Mouse (Mus musculus): ENCODE results near the gene Igfbp7. TPM values are rescaled to one million over a fixed set of nuclear protein-coding genes. Genes with fewer than 3 reads are reported as not detected.
"Not testable (repeated sequence)": the region's sequence is repeated elsewhere in the genome, so short reads cannot be mapped to it uniquely, and the experiment has no call there.

The Igfbp7 gene
- polyA plus RNA-seq, 1 experiment from 2014 or later = 80.4 TPM

DNA sequence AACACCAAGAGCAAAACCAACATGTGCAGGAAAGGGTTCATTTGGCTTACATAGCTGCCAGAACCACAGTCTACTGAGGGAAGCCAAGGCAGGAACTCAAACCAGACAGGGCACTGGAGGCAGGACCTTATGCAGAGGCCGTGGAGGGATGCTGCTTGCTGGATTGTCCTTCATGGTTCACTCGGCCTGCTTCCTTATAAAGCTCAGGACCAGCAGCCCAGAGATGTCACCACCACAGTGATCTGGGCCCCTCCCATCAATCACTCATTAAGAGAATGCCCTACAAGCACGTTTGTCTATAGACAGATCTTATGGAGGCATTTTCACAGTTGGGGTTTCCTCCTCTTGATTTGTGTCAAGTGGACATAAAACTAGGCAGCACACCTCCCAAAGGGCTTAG, 25.3 kb upstream of the Igfbp7 start:
- WGBS = 60% methylated on average over 3 of the region's 3 CpGs
- no peak overlapping the region for H3K4me2 ChIP-seq (replicated peaks)
- H3K4me3 ChIP-seq (replicated peaks; ENCODE audit: low read length) = no peak overlapping the region
- no peaks in the 10 kb centered on the region for H3K27me3 ChIP-seq (ENCODE audit: control insufficient read depth, insufficient read depth, low read length)
- no peak overlapping the region for H3K9ac ChIP-seq
- H3K27ac ChIP-seq = no peak overlapping the region
- DNase-seq (ENCODE audit: low spot score) (no peak), ATAC-seq (ENCODE audit: low FRiP score) (no peak)
- H3K4me1 ChIP-seq (replicated peaks; ENCODE audit: control insufficient read depth, insufficient read depth, low read length) = no peaks in the 10 kb centered on the region
- H3K36me3 ChIP-seq (replicated peaks; ENCODE audit: control insufficient read depth, insufficient read depth) = no peaks in the 10 kb centered on the region
- H3K9me3 ChIP-seq (ENCODE audit: control insufficient read depth, low read length) = no peaks in the 10 kb centered on the region

DNA sequence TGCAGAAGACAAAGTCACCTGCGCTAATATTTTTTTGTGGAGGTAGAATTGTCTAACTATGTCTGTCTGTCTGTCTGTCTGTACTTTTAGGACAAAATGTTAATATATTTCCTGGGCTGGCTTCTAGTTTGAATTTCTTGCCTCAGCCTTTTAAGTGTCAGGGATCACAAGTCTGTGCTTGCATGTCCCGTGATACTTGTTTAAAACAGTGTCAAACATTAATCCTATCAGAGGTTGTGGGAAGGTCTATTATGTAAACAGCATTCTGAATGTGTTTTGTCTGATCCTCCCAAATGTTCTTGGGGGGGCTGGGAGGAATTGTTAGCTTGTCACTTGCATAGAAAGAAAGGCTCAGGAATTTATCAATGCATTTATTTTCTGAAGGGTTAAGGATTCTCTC, 24.6 kb upstream of the Igfbp7 start:
- H3K9ac ChIP-seq = no peak overlapping the region
- 71% methylated on average over 2 of the region's 2 CpGs for WGBS
- H3K36me3 ChIP-seq (replicated peaks; ENCODE audit: control insufficient read depth, insufficient read depth) = no peaks in the 10 kb centered on the region
- H3K9me3 ChIP-seq (ENCODE audit: control insufficient read depth, low read length) = no peaks in the 10 kb centered on the region
- H3K27me3 ChIP-seq (ENCODE audit: control insufficient read depth, insufficient read depth, low read length) = no peaks in the 10 kb centered on the region
- DNase-seq (ENCODE audit: low spot score) (no peak), ATAC-seq (ENCODE audit: low FRiP score) (no peak)
- H3K27ac ChIP-seq = no peak overlapping the region
- H3K4me3 ChIP-seq (replicated peaks; ENCODE audit: low read length) = no peak overlapping the region
- H3K4me2 ChIP-seq (replicated peaks) = no peak overlapping the region
- no peaks in the 10 kb centered on the region for H3K4me1 ChIP-seq (replicated peaks; ENCODE audit: control insufficient read depth, insufficient read depth, low read length)

DNA sequence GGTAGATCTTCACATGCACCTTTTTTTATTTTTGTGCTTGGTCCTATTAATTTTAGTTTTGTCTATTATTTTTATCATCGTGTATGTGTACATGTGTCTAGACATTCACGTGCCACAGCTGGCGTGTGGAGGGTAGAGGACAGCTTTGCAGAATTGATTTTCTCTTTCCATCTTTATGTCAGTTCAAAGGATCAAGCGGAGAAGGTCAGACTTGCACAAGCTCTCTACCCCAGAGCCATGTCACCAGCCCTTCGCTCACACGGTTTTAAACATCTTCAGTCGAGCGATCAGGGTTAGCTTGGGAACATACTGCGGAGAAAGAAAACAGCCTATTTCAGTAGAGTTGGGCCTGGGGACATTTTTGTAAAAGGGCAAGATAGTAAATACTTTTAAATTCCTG, 23.2 kb upstream of the Igfbp7 start:
- no peak for DNase-seq (ENCODE audit: low spot score)
- Histone ChIP-seq H3K27ac (no peak overlapping the region), H3K4me3 (replicated peaks; ENCODE audit: low read length) (no peak overlapping the region), H3K9ac (no peak overlapping the region), H3K27me3 (ENCODE audit: control insufficient read depth, insufficient read depth, low read length) (no peaks in the 10 kb centered on the region), H3K9me3 (ENCODE audit: control insufficient read depth, low read length) (no peaks in the 10 kb centered on the region), H3K36me3 (replicated peaks; ENCODE audit: control insufficient read depth, insufficient read depth) (no peaks in the 10 kb centered on the region), H3K4me2 (replicated peaks) (no peak overlapping the region), H3K4me1 (replicated peaks; ENCODE audit: control insufficient read depth, insufficient read depth, low read length) (no peaks in the 10 kb centered on the region)
- no peak for ATAC-seq (ENCODE audit: low FRiP score)
- 70% methylated on average over 9 of the region's 9 CpGs for WGBS

DNA sequence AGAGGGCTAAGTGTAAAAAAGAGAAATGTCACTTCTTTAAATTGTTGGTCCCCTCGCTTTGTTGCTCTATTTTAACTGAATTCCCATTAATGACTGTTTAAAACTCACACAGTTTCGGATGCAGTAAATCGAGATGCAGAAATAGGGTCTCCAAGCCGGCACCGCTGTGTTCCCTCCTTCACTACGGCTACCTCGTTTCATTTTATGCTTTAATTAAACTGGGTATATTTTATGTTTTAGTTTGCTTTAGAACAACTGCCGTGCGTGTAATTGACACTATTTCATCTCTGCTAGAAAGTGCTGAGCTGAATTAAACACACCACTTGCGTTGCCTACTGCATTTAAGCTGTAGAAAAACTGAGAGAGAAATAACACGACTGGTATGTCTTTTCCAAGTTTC, 22.6 kb upstream of the Igfbp7 start:
- ATAC-seq (ENCODE audit: low FRiP score) = no peak
- no peak for DNase-seq (ENCODE audit: low spot score)
- Histone ChIP-seq H3K27me3 (ENCODE audit: control insufficient read depth, insufficient read depth, low read length) (no peaks in the 10 kb centered on the region), H3K4me1 (replicated peaks; ENCODE audit: control insufficient read depth, insufficient read depth, low read length) (no peaks in the 10 kb centered on the region), H3K4me2 (replicated peaks) (no peak overlapping the region), H3K36me3 (replicated peaks; ENCODE audit: control insufficient read depth, insufficient read depth) (no peaks in the 10 kb centered on the region), H3K27ac (no peak overlapping the region), H3K9me3 (ENCODE audit: control insufficient read depth, low read length) (no peaks in the 10 kb centered on the region), H3K4me3 (replicated peaks; ENCODE audit: low read length) (no peak overlapping the region), H3K9ac (no peak overlapping the region)
- 73% methylated on average over 11 of the region's 11 CpGs for WGBS

DNA sequence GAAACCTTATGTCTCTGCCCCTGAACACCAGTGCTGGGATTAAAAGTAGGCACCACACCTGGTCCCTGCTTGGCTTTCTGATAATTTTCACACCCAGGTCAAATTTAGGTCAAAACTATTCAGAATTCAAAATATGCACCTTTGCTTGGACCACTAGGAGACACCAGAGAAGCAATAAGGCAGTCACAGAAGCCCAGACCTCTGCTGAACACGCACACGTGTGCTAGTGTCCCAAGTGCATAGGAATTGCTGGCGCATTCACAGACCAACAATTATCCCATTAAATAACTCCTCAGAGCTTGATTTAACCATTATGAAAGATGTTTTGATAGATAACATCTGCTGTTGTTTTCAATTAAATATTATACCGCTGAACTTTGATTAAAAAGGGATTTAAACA, 22.2 kb upstream of the Igfbp7 start:
- DNase-seq (ENCODE audit: low spot score) (no peak), ATAC-seq (ENCODE audit: low FRiP score) (no peak)
- Histone ChIP-seq H3K27ac (no peak overlapping the region), H3K36me3 (replicated peaks; ENCODE audit: control insufficient read depth, insufficient read depth) (no peaks in the 10 kb centered on the region), H3K9me3 (ENCODE audit: control insufficient read depth, low read length) (no peaks in the 10 kb centered on the region), H3K4me1 (replicated peaks; ENCODE audit: control insufficient read depth, insufficient read depth, low read length) (no peaks in the 10 kb centered on the region), H3K4me2 (replicated peaks) (no peak overlapping the region), H3K27me3 (ENCODE audit: control insufficient read depth, insufficient read depth, low read length) (no peaks in the 10 kb centered on the region), H3K9ac (no peak overlapping the region), H3K4me3 (replicated peaks; ENCODE audit: low read length) (no peak overlapping the region)
- WGBS = 71% methylated on average over 4 of the region's 4 CpGs

DNA sequence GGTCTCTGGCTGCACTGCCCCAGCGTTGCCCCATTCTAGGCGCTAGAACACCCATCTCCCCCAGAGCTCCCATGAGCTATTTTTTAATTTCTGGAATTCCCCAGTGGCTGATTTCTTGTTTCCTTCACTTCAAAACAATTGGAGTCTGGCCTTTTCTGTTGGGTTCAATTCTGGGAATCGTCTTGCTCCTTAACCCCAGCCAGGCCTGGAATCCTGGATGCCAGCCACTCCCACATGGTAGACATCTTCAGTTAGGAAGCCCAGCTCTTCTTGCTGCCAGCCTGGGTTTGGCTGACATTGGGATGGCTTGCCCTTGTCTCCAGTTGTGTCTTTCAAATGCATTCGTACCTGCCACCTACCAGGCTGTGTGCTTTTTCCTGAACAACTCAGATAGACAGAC, 20.7 kb upstream of the Igfbp7 start:
- 81% methylated on average over 4 of the region's 4 CpGs for WGBS
- DNase-seq (ENCODE audit: low spot score) = no peak
- H3K4me1 ChIP-seq (replicated peaks; ENCODE audit: control insufficient read depth, insufficient read depth, low read length) = no peaks in the 10 kb centered on the region

DNA sequence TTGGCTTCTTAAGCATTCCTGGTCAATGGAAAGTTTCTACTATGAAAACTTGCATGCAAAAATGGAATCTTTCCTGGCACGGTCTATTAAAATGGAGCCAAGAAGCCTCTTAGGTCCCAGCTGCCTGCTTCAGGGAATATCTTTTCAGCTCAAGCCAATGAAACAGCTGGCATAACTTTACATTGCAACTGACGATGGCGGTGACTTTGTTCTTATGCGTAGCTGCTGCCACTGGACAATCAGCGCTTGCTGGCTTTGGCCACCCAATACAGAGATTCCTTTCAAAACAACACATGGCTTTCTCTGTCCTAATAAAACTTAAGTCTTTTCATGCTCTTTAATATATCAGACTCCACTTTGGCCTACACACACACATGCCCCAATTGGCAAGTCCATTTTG, 20.1 kb upstream of the Igfbp7 start:
- H3K9ac ChIP-seq = no peak overlapping the region
- H3K27me3 ChIP-seq (ENCODE audit: control insufficient read depth, insufficient read depth, low read length) = no peaks in the 10 kb centered on the region
- no peaks in the 10 kb centered on the region for H3K4me1 ChIP-seq (replicated peaks; ENCODE audit: control insufficient read depth, insufficient read depth, low read length)
- no peak overlapping the region for H3K27ac ChIP-seq
- no peak overlapping the region for H3K4me2 ChIP-seq (replicated peaks)
- 86% methylated on average over 5 of the region's 5 CpGs for WGBS
- ATAC-seq (ENCODE audit: low FRiP score) = no peak
- H3K9me3 ChIP-seq (ENCODE audit: control insufficient read depth, low read length) = 0 out of 2 replicates have a peak, but pooled peaks cover 4% of the 10 kb centered on the region
- H3K36me3 ChIP-seq (replicated peaks; ENCODE audit: control insufficient read depth, insufficient read depth) = no peaks in the 10 kb centered on the region
- H3K4me3 ChIP-seq (replicated peaks; ENCODE audit: low read length) = no peak overlapping the region
- no peak for DNase-seq (ENCODE audit: low spot score)

More for the DNA sequence above, 20.7 kb upstream of the Igfbp7 start:
- Histone ChIP-seq H3K27ac (no peak overlapping the region), H3K9ac (no peak overlapping the region), H3K4me3 (replicated peaks; ENCODE audit: low read length) (no peak overlapping the region), H3K4me2 (replicated peaks) (no peak overlapping the region), H3K9me3 (ENCODE audit: control insufficient read depth, low read length) (0 out of 2 replicates have a peak, but pooled peaks cover 4% of the 10 kb centered on the region), H3K36me3 (replicated peaks; ENCODE audit: control insufficient read depth, insufficient read depth) (no peaks in the 10 kb centered on the region), H3K27me3 (ENCODE audit: control insufficient read depth, insufficient read depth, low read length) (no peaks in the 10 kb centered on the region)
- no peak for ATAC-seq (ENCODE audit: low FRiP score)

DNA sequence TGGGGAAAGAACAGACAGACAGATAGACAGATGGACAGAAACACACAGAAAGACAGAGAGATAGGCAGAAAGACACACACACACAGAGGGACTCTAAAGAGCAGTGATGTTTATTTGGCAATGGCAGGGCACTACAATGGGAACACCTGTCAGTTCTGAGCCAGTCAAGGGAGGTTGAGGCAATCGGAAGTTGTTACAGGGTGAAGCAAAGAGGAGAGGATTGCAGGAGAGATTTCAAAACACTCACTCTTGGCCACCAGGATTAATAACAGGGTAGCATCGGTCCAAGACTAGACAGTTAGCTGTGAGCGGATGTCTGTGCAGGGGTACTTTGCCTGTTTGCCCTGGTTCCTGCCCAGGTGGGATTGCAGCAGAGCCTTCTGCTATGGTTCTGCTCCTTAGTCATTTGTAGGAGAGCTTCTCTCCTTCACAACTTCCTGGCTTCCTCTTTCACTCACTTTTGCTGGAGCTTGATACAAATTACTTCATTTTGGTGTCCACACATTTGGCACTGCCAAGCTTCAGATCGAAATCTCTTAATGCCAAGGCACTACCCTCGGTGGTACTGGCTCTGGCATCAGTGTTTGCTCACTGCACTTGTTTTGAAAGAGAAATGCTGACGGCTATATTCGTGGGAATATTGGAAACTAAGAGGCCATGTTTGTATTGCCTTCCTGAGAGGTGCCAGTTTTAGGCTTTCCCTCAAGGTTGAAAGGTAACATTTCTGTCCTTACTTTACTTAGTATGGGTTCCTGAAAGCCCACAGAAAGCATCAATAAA, 18.1 kb upstream of the Igfbp7 start:
- Histone ChIP-seq H3K9me3 (ENCODE audit: control insufficient read depth, low read length) (0 out of 2 replicates have a peak, but pooled peaks cover 7% of the 10 kb centered on the region), H3K9ac (no peak overlapping the region), H3K27me3 (ENCODE audit: control insufficient read depth, insufficient read depth, low read length) (no peaks in the 10 kb centered on the region), H3K4me2 (replicated peaks) (no peak overlapping the region), H3K4me3 (replicated peaks; ENCODE audit: low read length) (no peak overlapping the region), H3K36me3 (replicated peaks; ENCODE audit: control insufficient read depth, insufficient read depth) (no peaks in the 10 kb centered on the region), H3K4me1 (replicated peaks; ENCODE audit: control insufficient read depth, insufficient read depth, low read length) (no peaks in the 10 kb centered on the region), H3K27ac (no peak overlapping the region)
- 82% methylated on average over 7 of the region's 7 CpGs for WGBS
- DNase-seq (ENCODE audit: low spot score) (no peak), ATAC-seq (ENCODE audit: low FRiP score) (no peak)

DNA sequence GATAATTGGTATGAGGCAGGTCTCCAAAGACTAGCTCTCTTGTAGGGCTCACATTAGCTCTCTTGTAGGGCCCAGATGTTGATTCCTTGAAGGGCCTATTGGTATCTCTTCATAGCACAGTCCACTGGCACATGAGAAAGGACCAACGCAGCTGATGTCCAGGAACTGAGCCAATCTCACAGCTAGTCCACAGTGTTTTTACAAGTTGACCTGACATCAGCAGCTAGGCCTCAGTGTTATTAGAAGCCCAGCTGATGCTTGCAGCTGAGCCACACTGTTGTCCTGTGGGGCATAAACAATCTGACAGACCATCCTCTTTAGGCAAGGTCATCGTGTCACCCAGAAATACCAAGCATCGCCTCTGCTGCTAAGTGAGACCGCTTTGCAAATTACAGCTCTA, 11.7 kb upstream of the Igfbp7 start:
- DNase-seq (ENCODE audit: low spot score) = peak; percentile 23
- H3K9me3 ChIP-seq (ENCODE audit: control insufficient read depth, low read length); H3K9ac ChIP-seq; H3K4me3 ChIP-seq (replicated peaks; ENCODE audit: low read length); H3K27ac ChIP-seq; H3K4me1 ChIP-seq (replicated peaks; ENCODE audit: control insufficient read depth, insufficient read depth, low read length); ATAC-seq (ENCODE audit: low FRiP score); H3K4me2 ChIP-seq (replicated peaks); H3K27me3 ChIP-seq (ENCODE audit: control insufficient read depth, insufficient read depth, low read length); H3K36me3 ChIP-seq (replicated peaks; ENCODE audit: control insufficient read depth, insufficient read depth): not testable (repeated sequence)
- 58% methylated on average over 4 of the region's 4 CpGs for WGBS

DNA sequence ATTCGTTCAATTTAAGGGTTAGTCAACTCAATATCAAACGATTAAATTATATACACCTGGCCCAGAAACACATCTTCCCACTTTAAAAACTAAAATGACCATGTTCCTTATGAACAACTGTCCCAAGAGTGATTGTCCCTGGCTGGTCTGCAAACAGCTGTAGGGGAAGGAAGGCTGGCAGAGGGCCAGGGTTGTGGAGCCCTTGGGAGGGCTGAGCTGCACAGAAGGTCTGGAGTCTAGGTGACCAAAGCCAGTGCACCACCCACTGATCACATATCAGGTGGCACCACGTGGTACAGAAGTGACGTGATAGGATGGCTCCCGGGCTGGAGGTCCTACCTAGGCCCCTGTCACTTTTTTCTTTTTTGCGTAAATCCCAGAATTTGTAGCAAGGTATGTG, 8.2 kb upstream of the Igfbp7 start:
- no peak overlapping the region for H3K27ac ChIP-seq
- no peak for DNase-seq (ENCODE audit: low spot score)
- no peak overlapping the region for H3K4me3 ChIP-seq (replicated peaks; ENCODE audit: low read length)
- no peaks in the 10 kb centered on the region for H3K4me1 ChIP-seq (replicated peaks; ENCODE audit: control insufficient read depth, insufficient read depth, low read length)
- H3K9ac ChIP-seq = no peak overlapping the region
- no peak overlapping the region for H3K4me2 ChIP-seq (replicated peaks)
- no peaks in the 10 kb centered on the region for H3K27me3 ChIP-seq (ENCODE audit: control insufficient read depth, insufficient read depth, low read length)
- no peaks in the 10 kb centered on the region for H3K9me3 ChIP-seq (ENCODE audit: control insufficient read depth, low read length)
- no peaks in the 10 kb centered on the region for H3K36me3 ChIP-seq (replicated peaks; ENCODE audit: control insufficient read depth, insufficient read depth)
- 85% methylated on average over 6 of the region's 6 CpGs for WGBS
- ATAC-seq (ENCODE audit: low FRiP score) = no peak

Data from hindbrain, embryonic 14.5 days (tissue).